ENCODE assay signal across 23 mouse cellular contexts in genomic region chr7:144571598-144571997, GRCm38 (mm10). TPM values are rescaled to one million over a fixed set of nuclear protein-coding genes. Genes with fewer than 3 reads are reported as not detected.
DNase-seq lines count a peak whose midpoint lies in the region; ATAC-seq and TF ChIP-seq lines count a peak whose summit lies in the region.
"Had no signal": no experiment of that assay in that cellular context is flagged by ENCODE, and none has a peak within 500 bp of the region (broad histone marks: within the 10 kb centered on the region; RNA-seq: fewer than 3 reads in every experiment).

No protein-coding gene starts in this region.

- H3K4me1 ChIP-seq in midbrain, embryonic 11.5 days (ENCODE audit: control insufficient read depth, insufficient read depth, low read length), result no peaks in the 10 kb centered on the region
- no peaks in the 10 kb centered on the region for H3K4me1 ChIP-seq in midbrain, embryonic 16.5 days (ENCODE audit: control insufficient read depth, insufficient read depth, low read length)
- H3K4me1 ChIP-seq in kidney, embryonic 15.5 days, result no peaks in the 10 kb centered on the region
- no peaks in the 10 kb centered on the region for H3K4me1 ChIP-seq in cerebellum, adult 2 months (ENCODE audit: control insufficient read depth, insufficient read depth, low read length)
- no peaks in the 10 kb centered on the region for H3K4me1 ChIP-seq in forebrain, embryonic 13.5 days
- no peaks in the 10 kb centered on the region for H3K4me1 ChIP-seq in stomach, postnatal 0 days (replicated peaks; ENCODE audit: control insufficient read depth, insufficient read depth)
- H3K4me1 ChIP-seq: forebrain, embryonic 10.5 days; forebrain, embryonic 15.5 days; hindbrain, embryonic 12.5 days had no signal

- peak; percentile 31 for DNase-seq in midbrain, embryonic 11.5 days (ENCODE audit: low spot score, missing footprints)
- peak; percentile 76 for DNase-seq in kidney, postnatal 14 days
- no peak for DNase-seq in cerebellum, adult 2 months
- DNase-seq in stomach, postnatal 0 days (ENCODE audit: low spot score), result no peak
- DNase-seq: adrenal gland, postnatal 10 days; B cell, adult 2 months; cerebellum, adult 11 months; cerebellum, adult 9-10 months; cerebellum, postnatal 25 days; gastrocnemius, postnatal 36 days; heart, adult 11 months; heart, postnatal 36 days had no signal

- no peak overlapping the region for H3K4me3 ChIP-seq in midbrain, embryonic 11.5 days (ENCODE audit: low read depth, low read length)
- no peak overlapping the region for H3K4me3 ChIP-seq in midbrain, embryonic 16.5 days (ENCODE audit: low read depth, low read length)
- no peak overlapping the region for H3K4me3 ChIP-seq in kidney, embryonic 15.5 days (replicated peaks)
- H3K4me3 ChIP-seq in cerebellum, adult 2 months (replicated peaks; ENCODE audit: insufficient read depth, low read depth, low read length), result no peak overlapping the region
- H3K4me3 ChIP-seq in forebrain, embryonic 13.5 days, result no peak overlapping the region
- H3K4me3 ChIP-seq in stomach, postnatal 0 days (ENCODE audit: low read depth, low read length), result no peak overlapping the region
- H3K4me3 ChIP-seq: embryonic facial prominence, embryonic 15.5 days; erythroblast, embryonic 14.5 days; forebrain, embryonic 10.5 days; forebrain, embryonic 15.5 days; heart, embryonic 13.5 days; hindbrain, embryonic 12.5 days had no signal

- no peaks in the 10 kb centered on the region for H3K36me3 ChIP-seq in midbrain, embryonic 11.5 days (ENCODE audit: control insufficient read depth, insufficient read depth, low read length)
- H3K36me3 ChIP-seq in midbrain, embryonic 16.5 days (ENCODE audit: control insufficient read depth, insufficient read depth, low read length), result no peaks in the 10 kb centered on the region
- H3K36me3 ChIP-seq in kidney, embryonic 15.5 days, result no peaks in the 10 kb centered on the region
- no peaks in the 10 kb centered on the region for H3K36me3 ChIP-seq in forebrain, embryonic 13.5 days (ENCODE audit: poor library complexity, severe bottlenecking)
- H3K36me3 ChIP-seq in stomach, postnatal 0 days (ENCODE audit: control insufficient read depth, insufficient read depth, low read length), result no peaks in the 10 kb centered on the region
- H3K36me3 ChIP-seq: embryonic facial prominence, embryonic 15.5 days; forebrain, embryonic 10.5 days; forebrain, embryonic 15.5 days; G1E; heart, embryonic 13.5 days; hindbrain, embryonic 12.5 days had no signal

- H3K9me3 ChIP-seq in midbrain, embryonic 11.5 days (ENCODE audit: control insufficient read depth, low read length), result no peaks in the 10 kb centered on the region
- no peaks in the 10 kb centered on the region for H3K9me3 ChIP-seq in midbrain, embryonic 16.5 days (replicated peaks; ENCODE audit: control insufficient read depth, low read length, poor library complexity, severe bottlenecking)
- no peaks in the 10 kb centered on the region for H3K9me3 ChIP-seq in kidney, embryonic 15.5 days (replicated peaks)
- H3K9me3 ChIP-seq in forebrain, embryonic 13.5 days (replicated peaks), result no peaks in the 10 kb centered on the region
- no peaks in the 10 kb centered on the region for H3K9me3 ChIP-seq in stomach, postnatal 0 days (ENCODE audit: control insufficient read depth, low read length)
- H3K9me3 ChIP-seq: embryonic facial prominence, embryonic 15.5 days; forebrain, embryonic 10.5 days; forebrain, embryonic 15.5 days; G1E; heart, embryonic 13.5 days; hindbrain, embryonic 12.5 days had no signal

- TF ChIP-seq CTCF in cerebellum, adult 2 months (IDR thresholded peaks at IDR 0.05; ENCODE audit: borderline replicate concordance, insufficient read depth, low read depth, low read length), result no peak
- no peak for TF ChIP-seq CTCF in stomach, postnatal 0 days (IDR thresholded peaks at IDR 0.05; ENCODE audit: low read depth)

- TF ChIP-seq EP300 in stomach, postnatal 0 days (optimal IDR thresholded peaks at IDR 0.05), result no peak

- no peak for TF ChIP-seq POLR2A in cerebellum, adult 2 months (IDR thresholded peaks at IDR 0.05; ENCODE audit: borderline replicate concordance, insufficient read depth, low read length)

- H3K9ac ChIP-seq in midbrain, embryonic 11.5 days (ENCODE audit: low read length), result no peak overlapping the region
- no peak overlapping the region for H3K9ac ChIP-seq in midbrain, embryonic 16.5 days (ENCODE audit: low read depth, low read length)
- no peak overlapping the region for H3K9ac ChIP-seq in kidney, embryonic 15.5 days
- H3K9ac ChIP-seq in forebrain, embryonic 13.5 days, result no peak overlapping the region
- H3K9ac ChIP-seq in stomach, postnatal 0 days (ENCODE audit: low read length), result no peak overlapping the region
- H3K9ac ChIP-seq: embryonic facial prominence, embryonic 15.5 days; forebrain, embryonic 15.5 days; heart, embryonic 13.5 days; hindbrain, embryonic 12.5 days had no signal

- no peak overlapping the region for H3K27ac ChIP-seq in midbrain, embryonic 11.5 days (ENCODE audit: low read depth, low read length)
- no peak overlapping the region for H3K27ac ChIP-seq in midbrain, embryonic 16.5 days (ENCODE audit: low read length)
- H3K27ac ChIP-seq in kidney, embryonic 15.5 days, result peak overlapping the region; percentile 54; the same call in 1 of the 2 replicates
- no peak overlapping the region for H3K27ac ChIP-seq in cerebellum, adult 2 months (ENCODE audit: insufficient read depth, low read length)
- H3K27ac ChIP-seq in forebrain, embryonic 13.5 days, result no peak overlapping the region
- no peak overlapping the region for H3K27ac ChIP-seq in stomach, postnatal 0 days (replicated peaks)
- H3K27ac ChIP-seq: embryonic facial prominence, embryonic 15.5 days; forebrain, embryonic 10.5 days; forebrain, embryonic 15.5 days; heart, embryonic 13.5 days; hindbrain, embryonic 12.5 days had no signal

- ATAC-seq in midbrain, embryonic 11.5 days (ENCODE audit: low FRiP score), result no peak
- ATAC-seq in midbrain, embryonic 16.5 days, result no peak
- peak; percentile 52; the same call in 1 of the 2 replicates for ATAC-seq in kidney, embryonic 15.5 days (replicated peaks; ENCODE audit: low FRiP score)
- ATAC-seq in forebrain, embryonic 13.5 days, result no peak
- no peak for ATAC-seq in stomach, postnatal 0 days (ENCODE audit: low FRiP score, low TSS enrichment)
- ATAC-seq: CD4-positive, CD25-positive, alpha-beta regulatory T cell, adult 4 months; forebrain, embryonic 15.5 days had no signal

- H3K27me3 ChIP-seq in midbrain, embryonic 11.5 days (ENCODE audit: control insufficient read depth, insufficient read depth, low read length), result no peaks in the 10 kb centered on the region; the same call in 1 of the 2 replicates
- H3K27me3 ChIP-seq in midbrain, embryonic 16.5 days (ENCODE audit: control insufficient read depth, insufficient read depth, low read depth, low read length), result no peaks in the 10 kb centered on the region
- H3K27me3 ChIP-seq in kidney, embryonic 15.5 days, result no peaks in the 10 kb centered on the region
- no peaks in the 10 kb centered on the region; the same call in 1 of the 2 replicates for H3K27me3 ChIP-seq in cerebellum, adult 2 months (ENCODE audit: control insufficient read depth, insufficient read depth, low read length)
- H3K27me3 ChIP-seq in forebrain, embryonic 13.5 days, result no peaks in the 10 kb centered on the region
- no peaks in the 10 kb centered on the region for H3K27me3 ChIP-seq in stomach, postnatal 0 days (ENCODE audit: control insufficient read depth, insufficient read depth, low read length)
- H3K27me3 ChIP-seq: embryonic facial prominence, embryonic 15.5 days; forebrain, embryonic 15.5 days; hindbrain, embryonic 12.5 days had no signal

- no peak overlapping the region for H3K4me2 ChIP-seq in midbrain, embryonic 11.5 days
- H3K4me2 ChIP-seq in midbrain, embryonic 16.5 days (ENCODE audit: low read length), result no peak overlapping the region
- H3K4me2 ChIP-seq in kidney, embryonic 15.5 days, result no peak overlapping the region
- H3K4me2 ChIP-seq in forebrain, embryonic 13.5 days, result no peak overlapping the region
- no peak overlapping the region for H3K4me2 ChIP-seq in stomach, postnatal 0 days (replicated peaks; ENCODE audit: low read depth)
- H3K4me2 ChIP-seq: embryonic facial prominence, embryonic 15.5 days; forebrain, embryonic 15.5 days; heart, embryonic 13.5 days; hindbrain, embryonic 12.5 days had no signal

RNA-seq across cellular contexts. Expression of gene Fadd, which starts 10.7 kb away (rescaled TPM):
- polyA plus RNA-seq in midbrain, embryonic 11.5 days (2014; fragmentation: Nextera tagmentation; extraction: Ambion mirVana), result 8.5 and 8.9 TPM in 2 replicates
- 4.0 and 4.5 TPM in 2 replicates for polyA plus RNA-seq in midbrain, embryonic 16.5 days (2015; fragmentation: Nextera tagmentation; extraction: Ambion mirVana)
- polyA plus RNA-seq in kidney, embryonic 15.5 days (2015; fragmentation: Nextera tagmentation; extraction: Ambion mirVana), result 12.7 and 13.7 TPM in 2 replicates
- 3.3 TPM in 2 replicates for polyA plus RNA-seq in cerebellum, adult 2 months (2012; rRNA removed)
- 7.1 and 7.7 TPM in 2 replicates for polyA plus RNA-seq in forebrain, embryonic 13.5 days (2015; fragmentation: Nextera tagmentation; extraction: Ambion mirVana)
- polyA plus RNA-seq in stomach, postnatal 0 days (2015; fragmentation: Nextera tagmentation; extraction: Ambion mirVana), result 7.8 and 8.9 TPM in 2 replicates

RNA-seq across cellular contexts. Expression of gene Ppfia1, which starts 18.1 kb away (rescaled TPM):
- 37.5 and 43.2 TPM in 2 replicates for polyA plus RNA-seq in midbrain, embryonic 11.5 days (2014; fragmentation: Nextera tagmentation; extraction: Ambion mirVana)
- 20.8 and 24.8 TPM in 2 replicates for polyA plus RNA-seq in midbrain, embryonic 16.5 days (2015; fragmentation: Nextera tagmentation; extraction: Ambion mirVana)
- polyA plus RNA-seq in kidney, embryonic 15.5 days (2015; fragmentation: Nextera tagmentation; extraction: Ambion mirVana), result 39.2 and 42.1 TPM in 2 replicates
- polyA plus RNA-seq in cerebellum, adult 2 months (2012; rRNA removed), result 77.6 and 79.6 TPM in 2 replicates
- 29.0 and 32.1 TPM in 2 replicates for polyA plus RNA-seq in forebrain, embryonic 13.5 days (2015; fragmentation: Nextera tagmentation; extraction: Ambion mirVana)
- polyA plus RNA-seq in stomach, postnatal 0 days (2015; fragmentation: Nextera tagmentation; extraction: Ambion mirVana), result 15.2 and 16.1 TPM in 2 replicates

Comparison
In these comparisons a context has a peak if more than half of its experiments do, and no peak if none do; other contexts are left out.
1. DNase-seq: peak in midbrain, embryonic 11.5 days (single experiment) and kidney, postnatal 14 days (single experiment); none in cerebellum, adult 2 months (0 of 2) and stomach, postnatal 0 days (single experiment).